Mouse (Mus musculus) neural tube, embryonic 15.5 days (tissue): Measurements from ENCODE around the gene Ric3. TPM values are rescaled to one million over a fixed set of nuclear protein-coding genes. Genes with fewer than 3 reads are reported as not detected.

ENCODE experiments used
- ATAC-seq: fragments of 200-750 bp; cut with Nextera tagmentation; 2 replicates; pipeline ENCODE4 v1.8.0; 2017; ENCODE audit warnings: mild to moderate bottlenecking, moderate TSS enrichment, moderate library complexity; ENCODE audit not compliant: low FRiP score
- H3K27ac ChIP-seq: fragments of 300-500 bp; sonication (generic); replicated peaks from 2 replicates; pipeline ENCODE4 v1.5.1; 2015; ENCODE audit warnings: mild to moderate bottlenecking, inconsistent platforms
- H3K27me3 ChIP-seq: fragments of 300-500 bp; sonication (generic); replicated peaks from 2 replicates; pipeline ENCODE4 v1.6.1; 2015; ENCODE audit warnings: inconsistent platforms
- H3K36me3 ChIP-seq: fragments of 300-500 bp; sonication (generic); 2 replicates; pipeline ENCODE4 v1.6.1; 2015; ENCODE audit warnings: inconsistent platforms
- H3K4me1 ChIP-seq: fragments of 300-500 bp; sonication (generic); 2 replicates; pipeline ENCODE4 v1.6.1; 2015; ENCODE audit warnings: inconsistent platforms
- H3K4me2 ChIP-seq: fragments of 300-500 bp; sonication (generic); 2 replicates; pipeline ENCODE4 v1.6.1; 2015; ENCODE audit warnings: inconsistent platforms, mild to moderate bottlenecking, moderate library complexity
- H3K4me3 ChIP-seq: fragments of 300-500 bp; sonication (generic); replicated peaks from 2 replicates; pipeline ENCODE4 v1.5.1; 2015; ENCODE audit warnings: mild to moderate bottlenecking, inconsistent platforms
- H3K9ac ChIP-seq: fragments of 300-500 bp; sonication (generic); replicated peaks from 2 replicates; pipeline ENCODE4 v1.6.1; 2015; ENCODE audit warnings: mild to moderate bottlenecking, inconsistent platforms
- H3K9me3 ChIP-seq: fragments of 300-500 bp; sonication (generic); replicated peaks from 2 replicates; pipeline ENCODE4 v1.6.1; 2016; ENCODE audit warnings: inconsistent platforms
- WGBS: fragments of 180-500 bp; shearing (Covaris S2); methylation state at CpG from one replicate; pipeline ENCODE4 v1.1.7; 2015; ENCODE audit warnings: mixed read lengths; 5-methylcytosine and 5-hydroxymethylcytosine counted together
- polyA plus RNA-seq: library from polyadenylated mRNA; unstranded; fragments of >200 nt; fragmentation: Nextera tagmentation; extraction: Ambion mirVana; gene quantifications from 2 replicates; pipeline ENCODE4 v1.2.1, GENCODE M21; 2015

Ric3 gene
- polyA plus RNA-seq, 1 experiment from 2014 or later = 35.2 TPM

DNA sequence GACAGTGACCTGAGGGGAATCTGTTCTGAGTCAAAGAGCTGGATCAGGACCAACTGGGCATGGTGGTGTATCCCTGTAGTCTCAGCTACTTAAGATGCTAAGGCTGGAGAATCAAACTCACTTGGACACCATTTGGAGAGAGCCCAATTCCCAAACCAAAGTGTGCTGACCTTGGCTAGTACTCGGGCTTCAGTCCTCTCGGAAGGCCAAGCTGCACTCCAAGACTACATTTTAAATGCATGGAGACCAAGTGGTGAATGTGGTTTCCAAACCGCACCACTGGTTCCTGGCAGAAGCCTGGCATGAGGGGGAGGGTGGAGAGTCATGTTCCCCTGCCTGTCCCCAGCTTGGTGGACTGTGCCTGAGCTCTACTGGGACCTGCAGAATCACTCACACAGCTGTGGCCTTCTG is 89.2 kb downstream of the Ric3 start:
- Histone ChIP-seq H3K27ac (no peak overlapping the region), H3K36me3 (no peaks in the 10 kb centered on the region), H3K4me3 (no peak overlapping the region), H3K9me3 (no peaks in the 10 kb centered on the region), H3K4me1 (no peaks in the 10 kb centered on the region), H3K27me3 (no peaks in the 10 kb centered on the region), H3K9ac (no peak overlapping the region), H3K4me2 (no peak overlapping the region)
- ATAC-seq = no peak
- 83% methylated on average over 3 of the region's 3 CpGs for WGBS

DNA sequence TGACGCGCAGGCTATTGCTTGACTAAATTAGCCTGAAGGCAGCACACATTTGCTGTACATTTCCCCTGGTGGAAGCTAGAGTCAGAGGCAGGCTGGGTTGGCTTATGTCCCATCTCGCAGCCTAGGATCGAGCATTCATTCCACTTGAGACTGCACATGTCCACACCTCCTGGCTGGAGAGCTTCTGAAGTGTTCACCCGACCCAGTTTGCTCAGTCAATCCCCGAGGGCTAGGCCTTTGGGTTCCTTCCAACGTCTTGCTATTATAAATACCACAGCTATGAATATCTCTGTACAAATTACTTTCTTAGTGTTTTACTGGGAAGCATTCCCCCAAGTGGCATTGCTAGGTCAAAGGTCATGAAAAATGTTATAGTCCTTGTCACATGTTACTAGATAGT is 89.9 kb downstream of the Ric3 start:
- Histone ChIP-seq H3K4me1 (no peaks in the 10 kb centered on the region), H3K36me3 (no peaks in the 10 kb centered on the region), H3K9ac (no peak overlapping the region), H3K4me2 (no peak overlapping the region), H3K4me3 (no peak overlapping the region), H3K9me3 (no peaks in the 10 kb centered on the region), H3K27ac (no peak overlapping the region), H3K27me3 (no peaks in the 10 kb centered on the region)
- no peak for ATAC-seq
- WGBS = 78% methylated on average over 7 of the region's 7 CpGs

DNA sequence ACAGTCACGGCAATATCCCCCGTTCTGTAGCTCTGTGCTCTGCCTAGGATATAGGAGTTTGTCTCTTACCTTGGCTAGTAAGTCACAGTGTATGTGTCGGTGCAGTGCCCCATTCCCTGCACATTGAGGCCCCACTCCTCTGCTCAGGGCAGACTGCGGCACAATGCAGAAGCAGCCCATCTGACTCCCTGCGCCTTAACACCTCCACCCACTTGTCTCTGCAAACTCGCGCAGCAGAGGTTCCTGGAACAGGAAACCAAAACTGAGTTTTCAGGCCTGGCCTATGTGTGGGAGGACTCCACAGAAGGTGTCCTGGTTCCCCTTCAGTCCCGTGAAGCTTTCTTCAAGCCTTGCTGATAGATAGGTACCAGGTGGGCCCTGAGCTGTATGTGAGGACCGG is 91.9 kb downstream of the Ric3 start:
- WGBS = 90% methylated on average over 9 of the region's 9 CpGs
- H3K27ac ChIP-seq = no peak overlapping the region
- no peak overlapping the region for H3K4me2 ChIP-seq
- H3K4me3 ChIP-seq = no peak overlapping the region
- ATAC-seq = no peak
- H3K4me1 ChIP-seq = no peaks in the 10 kb centered on the region
- H3K36me3 ChIP-seq = no peaks in the 10 kb centered on the region
- no peaks in the 10 kb centered on the region for H3K27me3 ChIP-seq
- no peaks in the 10 kb centered on the region for H3K9me3 ChIP-seq
- H3K9ac ChIP-seq = no peak overlapping the region

DNA sequence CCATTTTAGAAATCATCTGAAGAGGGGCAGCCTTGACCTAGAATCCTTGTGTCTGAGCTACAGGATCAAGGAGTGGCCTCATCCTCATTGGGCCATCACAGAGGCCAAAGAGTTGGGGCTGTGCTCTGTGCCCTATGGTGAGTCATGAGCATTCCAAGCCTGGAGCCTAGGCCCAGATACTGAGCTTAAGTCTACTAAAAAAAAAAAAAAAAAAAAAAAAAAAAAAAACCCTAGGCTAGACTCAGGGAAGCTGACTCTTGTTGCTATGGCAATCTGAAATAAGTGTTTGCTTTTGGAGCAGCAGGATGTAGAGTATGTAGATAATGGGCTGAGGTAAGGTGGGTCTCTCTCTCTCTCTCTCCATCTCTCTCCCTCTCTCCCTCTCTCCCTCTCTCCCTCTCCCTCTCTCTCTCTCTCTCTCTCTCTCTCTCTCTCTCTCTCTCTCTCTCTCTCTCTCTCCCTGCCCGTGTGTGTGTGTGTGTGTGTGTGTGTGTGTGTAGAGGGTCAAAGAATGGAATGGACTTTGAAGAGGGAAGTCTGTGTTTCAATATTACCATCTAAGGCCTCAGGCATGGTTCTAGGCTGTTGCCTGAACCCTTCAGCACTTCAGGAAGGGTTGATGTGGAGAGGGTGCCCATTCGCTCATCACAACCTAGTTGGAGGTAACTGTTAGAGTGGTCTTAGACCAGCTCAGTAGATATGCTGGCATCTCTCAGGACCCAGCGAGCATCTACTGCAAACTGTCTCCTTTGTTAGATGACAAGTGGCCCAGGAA is 97.0 kb downstream of the Ric3 start:
- H3K36me3 ChIP-seq = no peaks in the 10 kb centered on the region
- no peaks in the 10 kb centered on the region for H3K9me3 ChIP-seq
- WGBS = 97% methylated on average over 2 of the region's 3 CpGs
- no peak overlapping the region for H3K27ac ChIP-seq
- no peak for ATAC-seq
- H3K4me2 ChIP-seq = no peak overlapping the region
- no peak overlapping the region for H3K9ac ChIP-seq
- no peak overlapping the region for H3K4me3 ChIP-seq
- H3K27me3 ChIP-seq = no peaks in the 10 kb centered on the region
- no peaks in the 10 kb centered on the region for H3K4me1 ChIP-seq

Other genes starting within 250 kb of the Ric3 start
- not detected in 2 replicates for gene Olfr516, start 232.8 kb downstream of the Ric3 start, polyA plus RNA-seq
- gene Olfr517, start 211.0 kb downstream of the Ric3 start, polyA plus RNA-seq = not detected in 2 replicates
- not detected in 2 replicates for gene Olfr518, start 198.3 kb downstream of the Ric3 start, polyA plus RNA-seq
- gene Olfr519, start 188.9 kb downstream of the Ric3 start, polyA plus RNA-seq = not detected in 2 replicates
- gene Nlrp10, start 153.2 kb downstream of the Ric3 start, polyA plus RNA-seq = 0.04 TPM in 1 of 2 replicates, not detected in the other
- 70.0 and 75.9 TPM in 2 replicates for gene Eif3f, start 148.9 kb downstream of the Ric3 start, polyA plus RNA-seq
- 29.8 and 37.6 TPM in 2 replicates for gene Tub, start 133.0 kb downstream of the Ric3 start, polyA plus RNA-seq
- gene Lmo1, start 91.9 kb upstream of the Ric3 start, polyA plus RNA-seq = 26.9 and 37.1 TPM in 2 replicates